Mouse (Mus musculus): Measurements from ENCODE around the gene Tmem150a. TPM values are rescaled to one million over a fixed set of nuclear protein-coding genes. Genes with fewer than 3 reads are reported as not detected.

The Tmem150a gene
- polyA plus RNA-seq, 1 experiment from 2014 or later: 7.7 TPM

DNA sequence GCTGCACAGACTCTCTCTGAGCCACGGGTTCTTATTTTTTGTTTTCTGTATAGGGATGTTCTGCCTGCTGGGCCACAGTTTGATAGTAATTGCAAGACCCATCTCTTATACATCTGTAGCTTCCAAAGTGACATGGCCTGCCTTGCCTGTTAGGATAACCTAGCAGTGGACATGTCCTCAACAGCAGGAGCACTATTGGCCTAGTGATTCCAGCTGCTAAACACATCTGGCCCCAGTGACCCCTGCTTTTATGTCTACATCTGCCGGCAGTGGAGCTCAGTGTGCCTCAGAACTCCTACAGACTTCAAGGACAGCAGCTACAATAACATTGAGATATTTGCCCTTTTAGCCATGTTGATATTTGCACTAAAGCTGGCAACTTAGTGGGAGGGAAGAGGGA lies 44.7 kb downstream of the Tmem150a start:
- TF ChIP-seq EP300 (optimal IDR thresholded peaks at IDR 0.05) (no peak), CTCF (IDR thresholded peaks at IDR 0.05; ENCODE audit: low read depth) (no peak)
- WGBS: 47% methylated on average over 2 of the region's 2 CpGs
- no peaks in the 10 kb centered on the region for H3K27me3 ChIP-seq (ENCODE audit: control insufficient read depth, insufficient read depth, low read length)
- no peaks in the 10 kb centered on the region for H3K9me3 ChIP-seq (ENCODE audit: control insufficient read depth, low read length)
- no peaks in the 10 kb centered on the region for H3K4me1 ChIP-seq (replicated peaks; ENCODE audit: control insufficient read depth, insufficient read depth)
- H3K4me3 ChIP-seq (ENCODE audit: low read depth, low read length): no peak overlapping the region
- H3K4me2 ChIP-seq (replicated peaks; ENCODE audit: low read depth): no peak overlapping the region
- ATAC-seq (ENCODE audit: low FRiP score, low TSS enrichment): no peak
- DNase-seq (ENCODE audit: low spot score): no peak
- H3K9ac ChIP-seq (ENCODE audit: low read length): no peak overlapping the region
- H3K27ac ChIP-seq (replicated peaks): no peak overlapping the region
- H3K36me3 ChIP-seq (ENCODE audit: control insufficient read depth, insufficient read depth, low read length): no peaks in the 10 kb centered on the region

DNA sequence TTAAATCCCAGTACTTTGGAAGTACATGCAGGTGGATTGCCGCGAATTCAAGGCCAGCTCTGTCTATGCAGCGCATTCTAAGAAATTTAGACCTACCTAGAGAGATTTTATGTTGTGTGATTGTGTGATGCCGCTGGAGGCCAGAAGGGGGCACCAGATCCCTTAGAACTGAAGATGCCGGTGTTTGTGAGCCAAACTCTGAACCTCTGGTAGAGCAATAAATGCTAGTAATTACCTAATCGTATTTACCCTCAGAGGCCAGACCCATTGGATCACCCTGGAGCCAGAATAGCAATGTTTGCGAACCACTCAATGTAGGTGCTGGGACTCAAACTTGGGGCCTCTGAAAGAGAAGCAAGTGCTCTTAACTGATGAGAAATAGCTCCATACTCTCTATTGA lies 46.6 kb downstream of the Tmem150a start:
- H3K27ac ChIP-seq (replicated peaks): no peak overlapping the region
- H3K27me3 ChIP-seq (ENCODE audit: control insufficient read depth, insufficient read depth, low read length): no peaks in the 10 kb centered on the region
- H3K9me3 ChIP-seq (ENCODE audit: control insufficient read depth, low read length): no peaks in the 10 kb centered on the region
- H3K9ac ChIP-seq (ENCODE audit: low read length): no peak overlapping the region
- TF ChIP-seq CTCF (IDR thresholded peaks at IDR 0.05; ENCODE audit: low read depth) (peak; percentile 88), EP300 (optimal IDR thresholded peaks at IDR 0.05) (no peak)
- no peak overlapping the region for H3K4me3 ChIP-seq (ENCODE audit: low read depth, low read length)
- DNase-seq (ENCODE audit: low spot score): peak; percentile 81
- H3K4me1 ChIP-seq (replicated peaks; ENCODE audit: control insufficient read depth, insufficient read depth): no peaks in the 10 kb centered on the region
- WGBS: 22% methylated on average over 7 of the region's 7 CpGs
- peak; percentile 47; the same call in 1 of the 2 replicates for ATAC-seq (ENCODE audit: low FRiP score, low TSS enrichment)
- H3K36me3 ChIP-seq (ENCODE audit: control insufficient read depth, insufficient read depth, low read length): no peaks in the 10 kb centered on the region
- H3K4me2 ChIP-seq (replicated peaks; ENCODE audit: low read depth): no peak overlapping the region

DNA sequence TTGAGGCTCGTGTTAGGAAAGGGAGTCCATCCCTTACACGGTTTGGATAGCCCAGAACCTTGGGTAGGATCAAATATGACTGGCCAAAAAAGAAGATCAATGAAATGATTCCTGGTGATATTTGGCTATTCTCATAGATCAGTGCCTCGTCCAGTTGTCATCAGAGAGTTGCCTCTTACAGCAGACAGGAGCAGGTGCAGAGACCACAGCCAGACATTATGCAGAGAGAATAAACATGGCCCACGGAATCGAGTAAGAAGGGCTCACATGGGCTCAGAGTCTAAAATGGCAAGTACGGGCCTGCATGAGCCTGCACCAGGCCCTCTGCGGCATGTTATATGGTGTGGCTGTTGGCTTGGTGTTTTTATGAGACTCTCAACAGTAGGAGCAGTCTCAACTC lies 50.1 kb downstream of the Tmem150a start:
- Histone ChIP-seq H3K4me3 (ENCODE audit: low read depth, low read length) (no peak overlapping the region), H3K27ac (replicated peaks) (no peak overlapping the region; the same call in 1 of the 2 replicates), H3K9ac (ENCODE audit: low read length) (no peak overlapping the region), H3K36me3 (ENCODE audit: control insufficient read depth, insufficient read depth, low read length) (no peaks in the 10 kb centered on the region), H3K27me3 (ENCODE audit: control insufficient read depth, insufficient read depth, low read length) (no peaks in the 10 kb centered on the region), H3K4me2 (replicated peaks; ENCODE audit: low read depth) (no peak overlapping the region), H3K9me3 (ENCODE audit: control insufficient read depth, low read length) (no peaks in the 10 kb centered on the region), H3K4me1 (replicated peaks; ENCODE audit: control insufficient read depth, insufficient read depth) (no peaks in the 10 kb centered on the region)
- no peak for DNase-seq (ENCODE audit: low spot score)
- ATAC-seq (ENCODE audit: low FRiP score, low TSS enrichment): no peak
- WGBS: 80% methylated on average over 7 of the region's 7 CpGs
- TF ChIP-seq CTCF (IDR thresholded peaks at IDR 0.05; ENCODE audit: low read depth) (no peak), EP300 (optimal IDR thresholded peaks at IDR 0.05) (no peak)

GRCm38 (mm10) chr6:72407119-72407518 lies 51.9 kb downstream of the Tmem150a start:
- 0% methylated on average over 5 of the region's 5 CpGs for WGBS
- no peak overlapping the region for H3K4me3 ChIP-seq (ENCODE audit: low read depth, low read length)
- H3K9ac ChIP-seq (ENCODE audit: low read length): no peak overlapping the region
- peak; percentile 99 for TF ChIP-seq CTCF (IDR thresholded peaks at IDR 0.05; ENCODE audit: low read depth)
- no peak for TF ChIP-seq EP300 (optimal IDR thresholded peaks at IDR 0.05)
- H3K27ac ChIP-seq (replicated peaks): no peak overlapping the region
- no peaks in the 10 kb centered on the region for H3K27me3 ChIP-seq (ENCODE audit: control insufficient read depth, insufficient read depth, low read length)
- no peak overlapping the region for H3K4me2 ChIP-seq (replicated peaks; ENCODE audit: low read depth)
- peak; percentile 83 for ATAC-seq (ENCODE audit: low FRiP score, low TSS enrichment)
- no peaks in the 10 kb centered on the region for H3K36me3 ChIP-seq (ENCODE audit: control insufficient read depth, insufficient read depth, low read length)
- H3K9me3 ChIP-seq (ENCODE audit: control insufficient read depth, low read length): no peaks in the 10 kb centered on the region
- no peaks in the 10 kb centered on the region for H3K4me1 ChIP-seq (replicated peaks; ENCODE audit: control insufficient read depth, insufficient read depth)
- DNase-seq (ENCODE audit: low spot score): peak; percentile 95

Other genes with a start within 250 kb of the Tmem150a start
- gene Atoh8, start 119.9 kb upstream of the Tmem150a start, polyA plus RNA-seq (2015; fragmentation: Nextera tagmentation; extraction: Ambion mirVana): 5.5 and 6.0 TPM in 2 replicates
- gene Sftpb, start 50.8 kb upstream of the Tmem150a start, polyA plus RNA-seq (2015; fragmentation: Nextera tagmentation; extraction: Ambion mirVana): not detected in 2 replicates
- gene Usp39, start 10.3 kb upstream of the Tmem150a start, polyA plus RNA-seq (2015; fragmentation: Nextera tagmentation; extraction: Ambion mirVana): 20.1 and 21.0 TPM in 2 replicates
- 19.6 and 20.5 TPM in 2 replicates for gene 0610030E20Rik, start 8.1 kb upstream of the Tmem150a start, polyA plus RNA-seq (2015; fragmentation: Nextera tagmentation; extraction: Ambion mirVana)
- 136 and 137 TPM in 2 replicates for gene Rnf181, start 11.5 kb downstream of the Tmem150a start, polyA plus RNA-seq (2015; fragmentation: Nextera tagmentation; extraction: Ambion mirVana)
- gene Vamp5, start 25.0 kb downstream of the Tmem150a start, polyA plus RNA-seq (2015; fragmentation: Nextera tagmentation; extraction: Ambion mirVana): 20.2 and 22.2 TPM in 2 replicates
- 368 and 396 TPM in 2 replicates for gene Vamp8, start 35.3 kb downstream of the Tmem150a start, polyA plus RNA-seq (2015; fragmentation: Nextera tagmentation; extraction: Ambion mirVana)
- 10.7 and 10.8 TPM in 2 replicates for gene Ggcx, start 58.9 kb downstream of the Tmem150a start, polyA plus RNA-seq (2015; fragmentation: Nextera tagmentation; extraction: Ambion mirVana)
- gene Mat2a, start 84.1 kb downstream of the Tmem150a start, polyA plus RNA-seq (2015; fragmentation: Nextera tagmentation; extraction: Ambion mirVana): 143 and 146 TPM in 2 replicates
- 0.12 and 0.21 TPM in 2 replicates for gene Sh2d6, start 166.3 kb downstream of the Tmem150a start, polyA plus RNA-seq (2015; fragmentation: Nextera tagmentation; extraction: Ambion mirVana)
- gene Capg, start 188.9 kb downstream of the Tmem150a start, polyA plus RNA-seq (2015; fragmentation: Nextera tagmentation; extraction: Ambion mirVana): 120 and 130 TPM in 2 replicates
- gene Elmod3, start 243.0 kb downstream of the Tmem150a start, polyA plus RNA-seq (2015; fragmentation: Nextera tagmentation; extraction: Ambion mirVana): 13.3 and 15.8 TPM in 2 replicates
- 54.1 TPM in 2 replicates for gene Retsat, start 243.0 kb downstream of the Tmem150a start, polyA plus RNA-seq (2015; fragmentation: Nextera tagmentation; extraction: Ambion mirVana)